Mouse (Mus musculus) retina, adult 2 months (tissue): ENCODE results near the gene Prkcz.

Experiments used
- DNase-seq: peaks from one replicate; pipeline ENCODE4 v3.0.0-alpha.2; 2012; ENCODE audit warnings: low read depth, low spot score

Gene Prkcz

GRCm38 (mm10) chr4:155361303-155361791 is at the start of gene Prkcz:
Prkcz (minus strand) TSS chr4:155361361.
- DNase-seq: peak; percentile 87

DNA sequence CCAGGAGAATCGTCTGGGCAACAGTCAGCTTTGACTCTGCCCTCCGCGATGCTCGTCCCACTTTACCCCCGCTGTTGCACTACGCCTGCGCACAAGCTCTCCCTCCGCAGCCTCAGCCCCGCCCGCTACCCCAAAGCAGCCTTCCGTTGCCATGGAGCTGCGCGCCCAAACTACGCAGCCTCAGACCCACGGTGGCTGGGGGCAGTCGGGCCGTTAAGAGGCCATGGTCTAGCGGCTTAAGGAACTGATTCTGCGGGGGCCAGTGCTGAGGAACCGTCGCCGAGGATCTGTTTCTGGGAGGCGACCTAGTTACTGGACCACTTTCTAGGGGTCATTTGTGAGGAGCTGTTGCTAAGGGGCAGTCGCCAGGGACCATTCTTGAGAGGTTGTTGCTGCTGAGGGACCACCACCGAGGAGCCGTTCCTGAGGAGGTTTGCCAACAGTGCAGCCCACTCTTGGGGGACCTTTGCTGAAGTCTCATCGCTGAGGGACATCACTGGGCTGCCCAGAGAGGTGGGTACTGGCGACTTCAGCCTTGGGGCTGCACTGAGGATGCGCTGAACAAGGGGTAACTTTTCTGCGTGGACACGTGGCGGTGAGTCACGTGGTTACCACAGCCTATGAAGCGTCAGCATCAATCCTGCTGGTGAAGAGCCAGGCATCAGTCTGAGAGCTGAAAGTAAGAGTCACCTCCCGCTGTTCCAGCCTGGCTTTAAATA is 48.1 kb upstream of the Prkcz start, which contains the start of gene Cfap74:
TSS of gene Cfap74 (plus strand) at position 133 of the 719 bp plus-strand sequence.
- DNase-seq: peak; percentile 81

- DNase-seq: no peak
Measured at GRCm38 (mm10) chr4:155408695-155409057, 47.5 kb upstream of the Prkcz start.

DNA sequence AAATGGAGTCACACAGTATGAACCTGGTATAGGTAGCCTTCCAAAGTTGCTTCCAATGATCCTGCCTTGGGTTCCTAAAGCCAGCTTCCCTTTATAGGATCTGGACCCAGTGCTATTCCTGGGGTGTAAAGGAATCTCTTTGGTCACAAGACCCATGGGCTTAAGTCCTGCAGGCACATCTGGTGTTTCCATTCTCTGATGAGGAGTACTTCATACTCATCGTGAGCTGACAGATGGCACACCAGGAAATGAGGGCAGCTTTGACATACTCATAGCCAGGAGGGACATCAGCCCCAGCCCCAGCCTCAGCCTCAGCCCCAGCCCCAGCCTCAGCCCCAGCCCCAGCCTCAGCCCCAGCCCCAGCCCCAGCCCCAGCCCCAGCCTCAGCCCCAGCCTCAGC is 41.3 kb upstream of the Prkcz start:
- DNase-seq: no peak

DNA sequence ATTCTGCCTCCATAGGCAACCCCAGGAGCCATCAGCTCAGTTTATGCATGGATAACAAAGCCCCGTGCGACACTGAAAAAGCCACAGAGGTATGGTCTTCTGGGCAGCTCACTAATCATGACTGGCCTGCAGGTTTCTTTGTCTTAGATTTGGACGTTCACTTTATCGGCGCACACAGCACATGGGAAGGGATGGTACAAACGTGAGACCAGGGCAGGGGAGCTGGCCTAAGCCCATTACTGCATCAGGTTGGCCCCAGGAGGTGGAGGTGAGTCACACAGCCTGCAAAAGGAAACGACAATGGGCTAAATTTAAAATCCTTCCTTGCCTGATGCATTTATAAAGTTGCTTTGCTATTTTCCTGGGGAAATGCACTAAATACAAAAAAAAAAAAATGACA is 40.0 kb upstream of the Prkcz start:
- no peak for DNase-seq

GRCm38 (mm10) chr4:155398222-155398540 is 37.0 kb upstream of the Prkcz start:
- DNase-seq: no peak

- no peak for DNase-seq
Measured at GRCm38 (mm10) chr4:155397511-155398221, 36.5 kb upstream of the Prkcz start, which contains the start of gene Gabrd. Gabrd (minus strand) TSS chr4:155398112.

GRCm38 (mm10) chr4:155396751-155397150 is 35.6 kb upstream of the Prkcz start:
- DNase-seq: no peak

DNA sequence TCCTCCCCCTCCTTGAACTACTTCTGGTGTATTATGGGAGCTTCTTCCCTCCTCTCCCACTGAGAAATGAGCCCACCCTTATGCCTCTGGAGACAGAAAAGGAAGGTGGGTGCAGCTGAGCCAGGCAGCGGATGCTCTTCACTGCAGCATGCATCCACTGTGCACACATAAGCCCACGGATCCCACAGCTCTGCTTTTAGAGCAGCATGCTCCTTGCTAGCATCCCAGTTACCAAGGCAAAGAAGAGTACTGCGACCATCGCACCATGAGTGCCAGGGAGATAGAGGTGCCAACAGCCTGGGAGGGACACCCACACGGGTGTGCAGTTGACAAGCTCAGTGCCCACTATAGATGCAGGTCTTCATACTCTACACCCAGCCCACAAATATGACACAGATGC is 34.3 kb upstream of the Prkcz start:
- DNase-seq: no peak

GRCm38 (mm10) chr4:155387166-155387565 is 26.0 kb upstream of the Prkcz start:
- DNase-seq: no peak

DNA sequence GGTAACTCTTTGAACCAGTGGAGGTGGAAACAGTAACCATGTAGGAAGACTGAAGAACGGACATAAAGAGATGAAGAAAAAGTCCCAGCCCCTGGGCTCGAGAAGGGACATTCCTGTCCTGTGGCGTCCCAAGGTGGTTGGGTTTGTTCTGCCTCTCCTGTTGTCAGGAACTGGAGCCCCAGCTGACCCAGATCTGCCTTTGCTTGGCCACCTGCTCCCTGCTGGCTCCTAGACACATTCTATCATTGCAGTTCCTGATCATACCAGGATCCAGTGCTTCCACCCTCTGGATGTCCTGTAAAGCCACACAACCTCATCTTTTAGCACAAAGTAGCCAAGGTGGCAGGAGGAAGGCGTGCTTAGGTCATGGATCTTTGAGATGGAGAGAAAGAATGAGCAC is 22.2 kb upstream of the Prkcz start:
- DNase-seq: no peak

DNA sequence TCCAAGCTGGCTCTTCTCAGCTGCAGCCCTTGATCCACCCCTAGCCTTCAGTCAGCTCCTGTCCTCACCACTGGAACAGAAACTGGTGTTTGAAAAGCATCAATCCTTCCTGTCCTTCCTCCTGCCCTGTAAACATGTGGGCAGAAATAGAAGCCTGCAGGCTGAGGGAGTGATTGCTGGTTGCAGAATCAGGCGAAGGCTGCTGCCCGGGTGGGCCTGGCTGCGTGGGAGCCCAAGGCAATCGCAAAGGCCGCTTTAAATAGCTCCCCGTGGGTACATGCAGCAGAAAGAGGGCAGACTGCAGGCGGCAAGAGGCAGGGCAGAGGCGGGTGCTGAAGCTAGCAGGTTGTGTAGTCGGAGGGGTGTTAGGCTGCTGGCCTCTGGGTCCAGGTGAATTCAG is 21.6 kb upstream of the Prkcz start:
- no peak for DNase-seq

DNA sequence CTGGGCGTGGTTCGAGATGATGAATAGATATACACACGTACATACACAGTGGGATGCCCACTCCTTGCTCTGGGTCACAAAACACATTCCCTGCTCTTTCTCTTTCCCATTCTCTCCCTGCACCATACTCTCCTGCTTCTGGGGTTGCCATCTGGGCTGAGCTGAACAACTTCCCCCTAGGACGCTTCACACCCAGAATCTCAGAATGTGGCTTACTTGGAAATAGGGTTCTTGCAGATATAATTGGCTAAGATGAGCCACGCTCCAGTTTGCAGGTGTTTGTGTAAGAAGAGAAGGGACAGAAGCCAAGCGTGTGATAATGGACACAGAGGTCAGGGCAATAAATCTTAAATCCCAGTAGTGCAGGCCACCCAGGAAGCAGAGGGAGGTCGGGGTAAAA is 20.8 kb upstream of the Prkcz start:
- no peak for DNase-seq

DNA sequence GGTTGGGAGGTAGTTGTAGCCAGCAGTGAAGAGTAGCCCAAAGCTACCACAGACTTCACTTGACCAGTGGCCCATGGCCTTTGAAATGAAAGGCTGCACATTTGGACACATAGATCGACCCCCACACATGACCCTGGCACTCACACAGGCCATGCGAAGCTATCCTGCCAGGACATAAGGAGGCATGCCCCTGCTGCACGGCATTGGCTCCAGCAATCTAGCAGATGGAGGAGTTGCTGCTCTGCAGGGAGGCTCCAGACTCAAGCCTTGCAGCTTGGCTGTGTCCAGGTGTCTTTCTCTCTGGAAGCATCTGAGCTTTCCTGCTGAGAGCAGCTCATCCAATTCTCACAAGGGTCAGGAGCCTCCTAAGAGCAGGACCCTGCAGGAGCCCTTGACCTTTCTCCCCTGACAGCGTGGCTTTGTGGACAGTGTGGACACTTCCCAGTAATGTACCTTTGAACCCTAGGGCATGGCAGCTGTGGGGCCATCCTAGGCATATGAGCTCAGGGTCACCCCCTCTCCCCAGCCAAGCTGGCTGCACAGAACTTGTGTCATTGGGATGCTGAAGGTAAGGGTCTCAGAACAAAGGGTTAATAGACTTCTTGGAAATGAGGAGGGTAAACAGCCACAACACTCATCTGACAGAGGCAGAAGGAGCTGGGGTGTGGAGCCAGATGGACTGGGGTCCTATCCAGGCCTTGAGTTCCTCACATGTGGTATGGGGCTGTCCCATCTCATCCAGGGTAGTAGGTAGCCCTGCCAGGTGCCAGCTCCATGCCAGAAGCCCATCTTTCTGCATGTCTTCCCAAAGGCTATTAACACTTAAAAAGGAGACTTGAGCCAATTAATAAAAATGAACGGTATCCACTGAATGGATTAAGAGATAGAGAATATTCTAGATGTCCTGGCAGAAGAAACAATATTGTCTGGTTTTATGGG is 10.9 kb upstream of the Prkcz start:
- no peak for DNase-seq

DNA sequence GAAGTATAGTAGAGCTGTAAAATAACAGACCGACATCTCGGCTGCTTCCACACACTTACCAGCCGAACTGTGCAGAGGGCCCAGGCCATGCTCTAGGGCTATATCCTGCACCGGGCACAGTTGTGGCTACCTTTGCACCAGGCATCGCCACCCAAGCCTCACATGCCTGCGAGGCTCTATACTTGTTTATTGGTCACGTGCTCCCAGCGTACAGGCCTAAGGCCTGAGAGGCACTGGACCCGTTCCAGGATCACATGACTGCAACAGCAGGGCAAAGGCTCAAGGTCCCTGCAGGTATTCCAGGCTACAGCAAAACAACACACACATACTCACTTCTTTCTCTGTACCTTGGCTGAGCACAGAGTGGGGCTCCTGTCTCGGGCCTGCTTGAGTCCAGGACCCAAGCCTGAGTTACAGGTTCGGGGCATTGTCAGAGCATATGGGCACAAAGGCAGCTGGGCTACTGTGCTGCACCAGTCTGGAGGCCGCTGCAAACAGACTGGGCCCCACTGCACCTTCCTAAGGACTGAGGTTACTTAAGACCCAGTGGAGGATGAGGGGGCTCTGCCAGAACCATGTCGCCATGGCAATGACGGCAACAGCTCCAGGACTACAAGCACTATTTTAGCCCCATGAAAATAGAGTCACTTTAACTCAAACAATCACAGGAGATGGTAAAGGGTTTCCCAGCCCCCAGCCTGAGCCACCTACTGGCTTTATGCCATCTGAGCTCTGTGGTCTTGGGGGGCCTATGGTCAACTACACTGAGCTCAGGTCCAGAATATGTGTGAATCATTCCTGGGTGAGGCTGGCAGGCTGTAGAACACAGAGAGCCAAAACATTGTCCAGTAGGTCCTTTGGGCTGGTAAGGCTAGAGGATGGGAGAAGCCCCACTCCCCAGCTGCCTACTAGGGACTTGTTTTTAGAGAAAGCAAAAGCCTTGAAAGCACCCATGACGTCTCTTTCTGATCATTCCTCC is 9.9 kb upstream of the Prkcz start:
- DNase-seq: no peak

DNA sequence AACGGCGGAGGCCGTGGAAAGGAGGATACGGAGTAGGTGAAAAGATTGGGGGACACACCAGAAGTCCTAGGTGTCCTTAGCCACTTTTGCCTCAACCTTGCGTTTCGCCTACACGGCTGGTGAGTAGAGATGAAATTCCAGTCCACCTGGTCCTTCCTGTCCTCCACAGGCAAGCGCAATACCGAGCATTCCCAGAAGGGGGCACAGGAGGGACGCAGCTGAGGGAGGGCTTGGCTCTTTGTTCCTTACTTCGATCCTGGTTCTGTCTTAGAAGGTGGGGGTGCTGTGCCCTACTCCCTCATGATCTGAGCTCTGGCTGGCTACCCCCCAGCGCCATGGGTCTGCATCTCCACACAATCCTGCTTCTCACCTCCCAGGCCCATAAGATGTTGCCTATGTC is 7.5 kb upstream of the Prkcz start:
- peak; percentile 54 for DNase-seq

- DNase-seq: no peak
Measured at GRCm38 (mm10) chr4:155367739-155368138, 6.6 kb upstream of the Prkcz start.

GRCm38 (mm10) chr4:155366784-155367183 is 5.6 kb upstream of the Prkcz start:
- no peak for DNase-seq

DNA sequence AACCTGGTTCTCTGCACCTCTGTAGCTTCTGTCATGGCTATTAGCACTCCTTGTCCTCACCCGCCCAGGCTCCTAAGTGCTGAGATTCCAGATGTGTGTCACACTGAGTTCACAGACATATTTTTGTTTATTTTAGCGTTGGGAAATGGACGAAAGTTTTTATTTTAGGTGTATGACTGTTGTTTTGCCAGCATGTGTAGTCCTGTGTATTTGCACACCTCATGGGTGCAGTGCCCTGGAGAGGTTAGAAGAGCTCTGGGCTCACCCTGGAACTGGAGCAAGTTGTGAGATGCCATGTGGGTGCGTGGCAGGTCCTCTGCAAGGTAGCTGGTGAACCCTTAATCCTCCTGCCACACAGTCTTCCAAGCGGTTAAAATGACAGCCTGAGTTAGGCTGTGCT is 1.3 kb upstream of the Prkcz start:
- DNase-seq: no peak

GRCm38 (mm10) chr4:155360856-155361255 is 305 bp downstream of the Prkcz start:
- no peak for DNase-seq
